Mouse (Mus musculus): ENCODE data around the gene Atp12a.

Atp12a gene

GRCm38 (mm10) chr14:56364711-56365237 lies at the start of gene Atp12a:
Gene Atp12a, plus strand, starts transcription at chr14:56365068.
- DNase-seq (ENCODE audit: low spot score), result no peak

- DNase-seq (ENCODE audit: low spot score), result no peak
Observed at GRCm38 (mm10) chr14:56315519-56315918, 49.3 kb upstream of the Atp12a start.

- DNase-seq (ENCODE audit: low spot score), result no peak
Observed at GRCm38 (mm10) chr14:56316333-56316732, 48.5 kb upstream of the Atp12a start.

- DNase-seq (ENCODE audit: low spot score), result no peak
Observed at GRCm38 (mm10) chr14:56322982-56323381, 41.9 kb upstream of the Atp12a start.

GRCm38 (mm10) chr14:56325038-56325437 lies 39.8 kb upstream of the Atp12a start:
- DNase-seq (ENCODE audit: low spot score), result no peak

GRCm38 (mm10) chr14:56333700-56334099 lies 31.2 kb upstream of the Atp12a start:
- no peak for DNase-seq (ENCODE audit: low spot score)

GRCm38 (mm10) chr14:56334437-56334836 lies 30.4 kb upstream of the Atp12a start:
- DNase-seq (ENCODE audit: low spot score), result no peak

GRCm38 (mm10) chr14:56336032-56336431 lies 28.8 kb upstream of the Atp12a start:
- no peak for DNase-seq (ENCODE audit: low spot score)

GRCm38 (mm10) chr14:56337075-56337474 lies 27.8 kb upstream of the Atp12a start:
- DNase-seq (ENCODE audit: low spot score), result no peak

GRCm38 (mm10) chr14:56337696-56338095 lies 27.2 kb upstream of the Atp12a start:
- no peak for DNase-seq (ENCODE audit: low spot score)

GRCm38 (mm10) chr14:56338882-56339442 lies 25.9 kb upstream of the Atp12a start:
- no peak for DNase-seq (ENCODE audit: low spot score)

GRCm38 (mm10) chr14:56348704-56349103 lies 16.2 kb upstream of the Atp12a start:
- DNase-seq (ENCODE audit: low spot score), result no peak

GRCm38 (mm10) chr14:56349541-56349940 lies 15.3 kb upstream of the Atp12a start:
- DNase-seq (ENCODE audit: low spot score), result no peak

GRCm38 (mm10) chr14:56351959-56352660 lies 12.8 kb upstream of the Atp12a start:
- DNase-seq (ENCODE audit: low spot score), result peak; percentile 16

- DNase-seq (ENCODE audit: low spot score), result no peak
Observed at GRCm38 (mm10) chr14:56354803-56355202, 10.1 kb upstream of the Atp12a start.

- DNase-seq (ENCODE audit: low spot score), result no peak
Observed at GRCm38 (mm10) chr14:56355396-56355795, 9.5 kb upstream of the Atp12a start.

GRCm38 (mm10) chr14:56356196-56356595 lies 8.7 kb upstream of the Atp12a start:
- no peak for DNase-seq (ENCODE audit: low spot score)

- DNase-seq (ENCODE audit: low spot score), result no peak
Observed at GRCm38 (mm10) chr14:56358422-56358821, 6.4 kb upstream of the Atp12a start.

- DNase-seq (ENCODE audit: low spot score), result no peak
Observed at GRCm38 (mm10) chr14:56359131-56359530, 5.7 kb upstream of the Atp12a start.

GRCm38 (mm10) chr14:56365292-56365691 lies 424 bp downstream of the Atp12a start:
- no peak for DNase-seq (ENCODE audit: low spot score)

GRCm38 (mm10) chr14:56366712-56367111 lies 1.8 kb downstream of the Atp12a start:
- DNase-seq (ENCODE audit: low spot score), result no peak

GRCm38 (mm10) chr14:56368834-56369233 lies 4.0 kb downstream of the Atp12a start:
- no peak for DNase-seq (ENCODE audit: low spot score)

- peak; percentile 58 for DNase-seq (ENCODE audit: low spot score)
Observed at GRCm38 (mm10) chr14:56375731-56376130, 10.9 kb downstream of the Atp12a start.

- no peak for DNase-seq (ENCODE audit: low spot score)
Observed at GRCm38 (mm10) chr14:56377745-56378144, 12.9 kb downstream of the Atp12a start.

Data from T-cell, adult 2 months (primary cell).